Mouse (Mus musculus): ENCODE measurements around the gene Sema5a.

DNA sequence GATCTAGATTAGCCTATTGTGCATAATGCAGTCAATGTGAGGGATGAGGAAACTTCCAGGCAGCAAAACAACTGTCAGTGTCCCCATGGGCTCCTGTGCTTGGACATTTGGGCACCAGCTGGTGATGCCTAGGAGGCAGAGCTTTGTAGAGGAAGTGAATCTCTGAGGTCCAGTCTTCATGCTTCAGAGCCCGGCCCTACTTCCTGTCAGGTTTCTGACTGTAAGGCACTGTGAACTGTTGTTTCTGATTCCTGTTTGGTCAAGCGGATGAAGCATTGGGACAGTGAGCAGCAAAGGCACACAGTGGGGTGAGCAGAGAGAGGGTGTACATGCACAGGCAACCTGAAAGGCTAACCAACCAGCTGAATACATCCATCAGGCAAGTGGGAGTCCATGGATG lies 14.5 kb upstream of the Sema5a start:
- TF ChIP-seq HCFC1 (IDR thresholded peaks at IDR 0.05; ENCODE audit: low read depth, low read length), result no peak
- no peak for TF ChIP-seq MAFK (IDR thresholded peaks at IDR 0.05; ENCODE audit: insufficient replicate concordance, low read length)
- no peak for TF ChIP-seq CTCF (conservative IDR thresholded peaks at IDR 0.05 in 1 of 2, IDR thresholded peaks at IDR 0.05 in 1 of 2; ENCODE audit: low read depth in 2 of 2, low read length in 2 of 2)
- TF ChIP-seq POLR2A (IDR thresholded peaks at IDR 0.05; ENCODE audit: low read depth, low read length), result no peak
- TF ChIP-seq RCOR1 (conservative IDR thresholded peaks at IDR 0.05; ENCODE audit: low read depth, low read length), result no peak
- TF ChIP-seq ZC3H11A (IDR thresholded peaks at IDR 0.05; ENCODE audit: low read depth, low read length), result no peak
- no peak for TF ChIP-seq EP300 (IDR thresholded peaks at IDR 0.05; ENCODE audit: low read length)
- TF ChIP-seq MYC (IDR thresholded peaks at IDR 0.05; ENCODE audit: low read depth, low read length), result no peak
- no peak for TF ChIP-seq NELFE (IDR thresholded peaks at IDR 0.05; ENCODE audit: low read depth, low read length)
- TF ChIP-seq MXI1 (IDR thresholded peaks at IDR 0.05; ENCODE audit: low read depth, low read length), result no peak
- no peak for TF ChIP-seq PAX5 (IDR thresholded peaks at IDR 0.05; ENCODE audit: low read length)
- no peak for TF ChIP-seq ETS1 (conservative IDR thresholded peaks at IDR 0.05; ENCODE audit: low read depth, low read length)
- no peak for TF ChIP-seq USF1 (IDR thresholded peaks at IDR 0.05; ENCODE audit: low read depth, low read length)

All from CH12.LX (cell line).